Mouse (Mus musculus) MN1 (cell line): ENCODE data around the gene Rsbn1.

ENCODE experiments used
- DNase-seq: peaks from one replicate; pipeline ENCODE4 v3.0.0-alpha.2; 2016; ENCODE audit warnings: low spot score

The Rsbn1 gene

DNA sequence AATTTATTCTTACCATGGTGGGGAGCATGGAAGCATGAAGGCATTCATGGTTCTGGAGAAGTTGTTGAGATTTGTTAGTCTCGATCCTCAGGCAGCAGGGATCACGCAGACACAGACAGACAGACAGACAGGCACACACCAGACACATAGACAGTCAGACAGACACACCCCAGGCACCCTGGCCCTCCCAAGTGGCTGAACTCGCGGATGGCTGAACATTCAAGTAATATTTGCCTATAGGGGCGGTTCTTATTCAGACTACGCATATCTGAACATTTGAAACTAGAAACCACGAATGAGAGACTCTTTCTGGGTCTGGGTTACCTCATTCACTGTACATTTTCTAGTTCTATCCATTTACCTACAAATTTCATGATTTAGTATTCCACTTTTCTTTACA, 34.7 kb downstream of the Rsbn1 start:
- no peak for DNase-seq

DNA sequence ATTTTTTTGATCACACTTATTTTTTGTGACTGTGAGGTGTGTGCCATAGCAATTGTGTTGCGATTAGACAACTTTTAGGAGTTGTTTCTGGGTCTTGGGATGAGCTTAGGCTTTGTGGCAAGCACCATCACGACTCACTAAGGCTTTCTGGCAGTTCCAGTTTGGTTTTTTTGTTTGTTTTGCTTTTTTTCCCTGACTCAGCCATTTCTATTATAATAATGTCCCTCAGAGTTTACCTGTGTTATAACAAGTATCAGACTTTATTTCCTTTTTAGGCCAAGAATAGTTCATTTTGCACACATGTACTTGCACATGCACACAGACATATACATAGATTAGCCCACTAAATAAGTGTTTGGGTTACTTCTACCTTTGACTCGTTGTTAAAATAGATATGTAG, 46.7 kb downstream of the Rsbn1 start:
- DNase-seq, result no peak

DNA sequence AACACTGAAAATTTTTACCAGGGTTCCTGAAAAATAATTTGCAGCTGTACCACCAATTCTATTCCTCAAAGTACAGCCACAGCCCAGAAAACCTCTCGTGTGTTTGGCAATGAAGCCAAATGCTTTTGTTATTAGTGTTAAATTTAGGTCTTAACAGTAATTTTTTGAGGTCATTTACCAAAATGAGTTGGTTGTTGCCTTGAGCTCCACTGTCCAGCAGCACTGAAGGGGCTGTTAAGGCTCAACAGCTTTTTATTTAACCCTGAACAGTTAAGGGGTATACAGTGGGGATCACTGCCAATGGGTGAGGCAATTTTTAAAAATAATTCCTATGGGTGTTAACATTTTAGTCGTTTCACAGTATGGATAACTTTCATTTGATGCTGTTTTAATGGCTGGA, 53.3 kb downstream of the Rsbn1 start:
- no peak for DNase-seq

DNA sequence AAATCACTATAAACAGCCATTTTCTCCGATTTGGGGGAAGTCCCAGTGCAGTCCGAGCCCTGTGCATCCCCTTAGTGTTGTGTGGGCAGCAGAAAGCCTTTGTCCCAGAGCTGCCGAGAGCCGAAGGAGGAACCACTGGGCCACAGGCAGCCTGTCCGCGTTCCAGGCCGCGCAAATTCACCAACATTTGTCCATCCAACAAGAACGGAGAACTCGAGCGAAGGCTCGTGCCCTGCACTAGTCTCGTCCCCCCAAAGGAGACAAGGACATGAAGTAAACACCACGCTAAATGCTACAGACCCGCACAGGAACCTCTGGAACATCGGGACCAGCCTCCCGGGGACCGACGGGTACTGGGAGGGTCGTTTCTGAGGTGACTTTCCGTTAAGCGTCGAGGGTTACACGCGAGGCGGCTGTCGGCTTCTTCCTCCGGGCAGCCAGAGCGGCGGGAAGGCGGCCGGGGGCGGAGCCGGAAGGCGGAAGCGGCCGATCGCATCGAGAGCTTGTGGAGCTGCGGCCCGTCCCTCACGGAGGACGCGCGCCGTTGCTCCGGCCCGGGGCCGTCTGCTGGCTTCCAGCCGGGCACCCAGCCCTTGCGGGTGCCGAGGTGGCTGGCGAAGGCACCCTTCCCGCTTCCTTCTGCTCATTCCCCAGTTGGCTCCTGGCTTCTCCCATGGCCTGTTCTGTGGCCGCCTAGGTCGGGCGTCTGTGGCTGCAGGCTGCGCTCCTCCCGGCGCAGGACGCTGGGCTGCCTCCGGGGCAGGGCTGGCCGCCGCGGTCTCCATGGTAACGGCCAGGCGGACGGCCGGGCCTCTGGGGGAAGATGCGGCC, 54.2 kb downstream of the Rsbn1 start, which contains the start of gene Phtf1:
Phtf1 (plus strand) TSS at position 250 of the 831 bp plus-strand sequence.
- DNase-seq, result peak; percentile 86

DNA sequence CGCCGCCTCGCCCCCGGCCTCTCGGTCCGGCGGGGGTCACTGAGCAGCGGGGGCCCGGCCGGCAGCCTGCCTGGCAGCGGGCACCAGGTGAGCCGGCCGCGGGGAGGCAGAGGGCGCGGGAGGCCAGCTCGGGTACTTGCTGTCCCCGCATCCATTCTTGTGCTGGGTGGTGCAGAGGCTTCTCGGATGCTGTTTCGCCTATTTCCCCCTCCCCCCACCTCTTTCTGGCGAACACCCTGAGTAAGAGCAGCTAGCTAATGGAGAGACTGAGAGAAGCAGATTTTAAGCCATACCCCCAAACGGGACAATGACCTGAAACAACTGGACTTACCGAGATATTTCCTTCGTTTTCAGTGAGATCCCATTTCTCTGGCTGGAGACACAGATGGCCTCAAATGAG, 54.8 kb downstream of the Rsbn1 start:
- peak; percentile 68 for DNase-seq

DNA sequence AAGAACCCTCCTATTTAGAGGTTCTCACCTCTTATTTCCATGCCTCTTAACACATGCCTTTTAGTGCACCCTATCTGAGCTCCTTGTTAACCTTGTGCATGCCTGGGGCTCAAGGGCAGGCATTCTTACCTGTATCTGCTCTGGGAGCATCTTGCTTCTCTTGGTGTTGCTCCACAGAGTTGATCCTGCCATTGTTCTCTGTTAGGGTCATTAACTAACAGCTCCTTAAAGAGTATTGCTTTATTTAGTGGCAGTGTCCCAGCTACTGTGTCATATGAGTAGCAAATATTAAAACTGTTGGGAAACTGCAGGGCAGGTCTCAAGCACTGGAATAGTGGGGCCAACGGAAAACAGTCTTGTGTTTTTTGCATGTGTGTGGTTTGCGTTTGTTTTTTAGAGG, 57.2 kb downstream of the Rsbn1 start:
- no peak for DNase-seq

DNA sequence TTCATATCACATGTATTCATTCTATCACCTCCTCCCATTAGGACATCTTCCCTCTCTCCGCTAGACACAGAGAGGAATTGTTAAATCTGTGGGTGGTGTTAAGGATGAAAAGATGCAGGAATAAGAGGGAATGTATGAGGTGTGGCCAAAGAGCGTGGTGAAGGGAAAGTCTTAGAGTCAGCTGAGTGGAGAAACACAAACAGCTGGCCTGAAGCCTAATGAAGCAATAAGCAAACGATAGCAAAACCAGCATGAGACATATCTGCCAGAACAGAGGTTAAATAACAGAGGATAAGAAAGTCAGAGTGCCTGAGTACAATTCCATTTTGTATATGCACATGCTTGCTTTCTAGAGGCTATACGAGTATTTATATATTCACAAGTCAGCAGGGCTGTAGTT, 70.6 kb downstream of the Rsbn1 start:
- no peak for DNase-seq

DNA sequence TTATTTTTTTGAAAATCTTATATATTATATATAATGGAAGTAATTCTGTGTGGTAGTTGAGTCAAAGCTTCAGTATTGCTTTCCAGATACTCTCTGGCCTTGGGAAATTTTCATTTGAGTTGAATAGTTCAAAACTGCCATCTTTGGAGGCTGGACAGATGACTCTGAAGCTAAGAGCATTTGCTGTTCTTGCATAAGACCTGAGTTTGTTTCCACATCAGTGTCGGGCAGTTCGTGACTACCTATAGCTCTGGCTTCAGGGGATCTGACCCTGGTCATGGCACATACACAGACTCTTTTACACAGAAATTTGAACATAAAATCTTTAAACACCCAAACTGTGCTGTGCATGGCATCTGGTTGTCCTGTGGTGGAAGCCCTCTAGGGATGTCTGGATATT, 71.3 kb downstream of the Rsbn1 start:
- DNase-seq, result no peak

DNA sequence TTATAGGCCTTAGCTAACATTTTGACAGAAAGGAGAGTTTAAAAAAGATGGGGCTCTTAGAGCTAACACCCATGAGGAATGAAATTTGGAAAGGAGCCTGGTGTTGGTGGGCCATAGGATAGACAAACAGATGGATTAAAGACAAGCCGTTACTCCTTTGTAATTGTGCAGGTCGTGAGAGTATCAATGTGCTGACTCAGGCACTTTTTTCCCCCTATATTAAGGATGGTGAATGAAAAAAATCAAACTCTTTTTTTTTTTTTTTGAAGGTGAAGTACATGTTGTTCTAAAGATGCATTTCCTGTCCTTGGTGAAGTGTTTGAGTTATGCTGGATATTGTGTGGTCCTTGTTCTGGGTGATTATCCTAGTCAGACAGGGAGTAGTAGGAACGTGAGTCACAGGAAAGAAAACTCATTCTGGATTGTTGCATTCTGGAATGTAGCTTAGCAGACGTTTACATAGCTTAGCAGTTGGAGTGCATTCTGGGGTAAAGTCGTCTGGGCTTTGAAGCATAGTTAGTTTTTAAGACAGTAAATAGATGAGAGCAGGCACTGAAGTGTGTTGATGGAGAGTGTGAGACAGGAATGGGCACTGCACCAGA, 74.0 kb downstream of the Rsbn1 start:
- no peak for DNase-seq

DNA sequence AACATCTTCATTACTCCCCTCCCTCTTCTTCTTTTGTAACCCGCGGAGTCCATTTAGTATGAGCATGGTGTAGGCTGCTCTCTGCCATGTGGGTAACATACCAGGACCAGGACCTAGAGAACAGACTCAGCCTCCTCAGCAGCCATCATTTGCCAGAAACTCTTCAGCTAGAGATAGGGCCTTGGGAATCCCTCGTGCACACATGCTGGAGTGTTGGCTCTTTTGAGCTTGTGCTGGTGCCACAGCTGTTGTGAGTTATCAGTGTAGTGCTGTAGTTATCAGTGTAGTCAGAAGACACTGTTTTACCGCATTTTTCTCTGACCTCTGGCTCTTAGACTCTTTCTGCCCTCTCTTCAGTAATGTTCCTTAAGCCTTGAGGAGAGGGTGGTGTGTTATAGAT, 75.4 kb downstream of the Rsbn1 start:
- no peak for DNase-seq

DNA sequence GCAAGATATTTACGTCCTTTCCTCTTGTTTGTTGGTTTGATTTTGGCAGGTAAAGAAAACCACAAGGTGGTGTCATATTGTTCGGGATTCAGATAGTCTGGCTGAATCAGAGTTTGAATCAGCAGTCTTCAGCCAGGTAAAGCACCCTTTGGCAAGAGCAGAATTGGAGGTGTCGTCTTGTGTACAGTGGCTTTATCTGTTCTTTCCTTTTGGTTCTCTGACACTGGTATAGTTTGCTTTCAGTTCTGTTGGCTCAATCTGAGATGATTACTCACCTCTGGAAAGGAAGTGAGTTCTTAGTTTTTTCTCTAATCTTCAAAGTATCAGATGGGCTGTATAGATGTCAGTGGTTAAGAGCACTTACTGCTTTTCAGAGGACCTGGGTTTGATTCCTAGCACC, 77.4 kb downstream of the Rsbn1 start:
- no peak for DNase-seq

DNA sequence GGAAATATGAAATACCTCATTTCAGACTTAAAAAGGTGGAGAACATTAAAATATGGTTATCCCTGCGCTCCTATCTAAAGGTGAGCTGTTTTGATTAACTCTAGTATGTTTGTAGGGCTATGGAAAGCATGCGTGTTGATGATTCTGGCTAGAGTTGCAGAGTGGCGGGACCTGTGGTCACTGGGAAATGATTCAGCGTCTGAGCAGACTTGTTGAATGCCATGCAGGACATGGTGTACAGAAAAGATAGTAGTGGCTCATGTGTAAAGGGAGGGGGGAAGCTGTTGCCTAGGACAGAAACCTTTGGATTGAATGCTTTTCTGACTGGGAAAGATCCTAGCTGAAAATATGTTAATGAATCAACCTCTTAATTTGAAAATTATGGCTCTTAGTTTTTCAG, 84.8 kb downstream of the Rsbn1 start:
- DNase-seq, result no peak

DNA sequence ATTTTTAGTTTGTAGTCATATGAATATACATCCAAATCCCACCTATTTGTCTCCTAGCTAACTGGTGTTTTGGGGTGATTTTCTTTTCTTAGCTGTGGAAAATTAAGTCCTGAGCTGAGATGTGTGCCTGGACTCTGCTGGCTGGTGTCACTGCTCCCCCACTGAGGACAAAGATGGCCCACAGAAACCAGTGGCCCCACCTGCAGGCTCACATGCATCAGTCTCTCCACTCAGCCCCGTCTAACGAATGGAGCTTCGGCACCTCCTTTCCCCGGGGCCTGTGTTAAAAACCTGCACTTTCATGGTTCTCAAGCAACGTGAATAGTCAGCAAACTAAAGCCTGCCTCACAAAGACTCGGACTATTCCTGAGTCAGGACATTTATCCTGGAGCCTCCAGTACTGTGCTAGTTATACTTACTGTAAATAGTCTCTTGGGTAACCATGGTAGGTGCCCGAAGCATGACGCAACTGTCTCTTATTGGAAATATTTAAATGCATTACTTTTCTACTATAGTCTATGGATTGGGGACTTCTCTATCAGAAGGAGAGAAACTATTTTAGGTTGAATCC, 93.1 kb downstream of the Rsbn1 start:
- no peak for DNase-seq

DNA sequence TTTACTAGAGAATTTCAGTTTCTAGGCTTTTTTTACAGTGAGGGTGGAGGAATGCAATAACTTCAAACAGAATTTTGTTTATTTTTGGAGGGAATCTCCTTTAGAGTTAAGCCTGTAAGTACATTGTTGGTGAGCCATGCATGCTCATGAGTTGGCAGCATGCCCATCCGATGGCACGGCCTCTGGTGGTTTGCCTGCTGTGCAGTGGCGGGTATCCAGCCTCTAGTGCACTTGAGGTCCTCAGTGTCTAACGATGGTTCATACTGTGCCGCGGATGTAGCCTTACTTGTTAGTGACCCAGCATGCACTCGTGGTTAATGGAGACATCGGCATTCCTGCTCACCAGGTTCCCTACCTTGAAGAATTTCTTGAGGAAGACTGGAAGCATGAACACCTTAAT, 93.6 kb downstream of the Rsbn1 start:
- peak; percentile 40 for DNase-seq

DNA sequence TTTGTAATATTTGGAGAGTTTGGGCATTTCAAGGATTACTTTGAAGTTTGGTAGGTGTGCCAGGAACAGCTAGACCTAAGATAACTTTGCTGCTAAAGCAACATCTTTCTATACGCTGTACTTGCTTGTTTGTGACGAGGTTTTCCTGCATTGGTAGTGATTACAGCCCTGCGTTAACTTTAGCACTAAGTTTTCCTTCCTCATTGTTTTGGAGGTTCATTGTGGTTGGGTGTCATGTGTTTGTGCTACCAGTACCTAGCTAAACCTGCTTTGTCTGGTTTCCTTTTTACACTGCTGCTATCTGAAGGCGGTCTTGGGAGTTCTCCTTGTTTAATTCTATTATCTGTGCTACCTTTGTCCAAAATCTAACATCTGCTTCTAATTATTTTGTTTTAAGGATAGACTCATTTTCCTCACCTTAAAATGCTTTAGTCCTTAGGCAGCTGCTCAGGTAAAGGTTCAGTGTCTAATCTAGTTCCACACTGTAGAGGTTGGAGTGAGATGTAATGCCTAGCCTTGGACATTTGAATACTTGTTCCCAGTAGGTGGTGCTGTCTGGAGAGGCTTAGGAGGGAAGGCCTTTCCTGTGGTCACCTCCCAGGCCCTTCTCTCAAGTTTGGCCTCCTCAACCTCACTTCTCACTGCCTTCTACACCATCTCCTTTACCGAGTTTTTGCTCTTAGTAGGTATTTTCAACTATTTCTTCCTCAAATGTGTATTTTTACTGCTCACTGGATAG, 96.2 kb downstream of the Rsbn1 start:
- DNase-seq, result no peak

DNA sequence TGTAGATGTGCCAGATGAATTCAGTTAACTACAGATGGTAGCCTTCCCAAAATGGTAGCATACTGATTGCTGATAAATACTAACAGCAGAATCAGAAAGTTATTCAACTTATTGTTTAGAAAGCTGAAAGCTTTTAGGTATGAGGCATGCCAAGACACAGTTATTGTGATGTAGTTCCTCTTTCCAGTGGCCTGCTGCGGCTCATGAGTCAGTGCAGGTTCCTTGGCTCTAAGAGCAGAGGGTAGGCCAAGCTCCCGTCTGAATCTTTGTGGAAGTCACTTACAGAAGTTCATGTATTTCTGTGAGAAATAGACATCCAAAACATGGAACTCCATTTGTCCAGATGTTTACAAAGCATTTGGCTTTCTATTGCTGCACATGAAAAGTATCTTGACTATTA, 98.1 kb downstream of the Rsbn1 start:
- no peak for DNase-seq
